Mouse (Mus musculus) testis, postnatal 14 days (tissue): ENCODE results near the gene Slc35b1.

Source experiments
- DNase-seq: peaks from one replicate; pipeline ENCODE4 v3.0.0; 2021; ENCODE audit warnings: low spot score

The Slc35b1 gene

GRCm38 (mm10) chr11:95384319-95384972, at the start of gene Slc35b1:
Gene Slc35b1 (plus strand): TSS chr11:95384692.
- DNase-seq: peak; percentile 96

DNA sequence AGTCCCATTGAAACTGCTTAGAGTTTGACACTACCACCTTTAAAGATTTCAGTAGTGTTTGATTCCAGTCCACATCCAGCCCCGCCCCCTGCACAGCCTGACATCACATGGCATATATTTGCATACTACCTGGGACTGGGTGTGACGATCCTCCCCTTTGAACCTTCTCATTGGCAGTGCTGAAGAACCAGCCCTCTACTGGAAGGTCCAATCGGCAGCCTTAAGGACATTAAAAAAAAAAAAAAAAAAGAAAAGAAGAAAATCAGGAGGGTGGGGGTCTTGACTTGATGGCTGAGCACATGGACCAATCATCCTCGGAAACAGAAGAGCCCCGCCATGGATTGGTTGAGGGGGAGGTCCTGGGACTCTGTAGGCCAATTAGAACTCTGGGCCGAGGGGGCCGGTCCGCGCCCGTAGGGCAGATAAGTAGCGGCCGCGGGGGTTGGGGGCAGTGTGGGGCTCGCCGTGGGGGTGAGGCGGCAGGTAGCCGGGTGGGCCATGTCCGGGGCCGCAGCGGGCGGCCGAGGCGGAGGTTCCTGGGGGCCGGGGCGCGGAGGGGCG, 47.8 kb upstream of the Slc35b1 start, which contains the start of gene Fam117a:
TSS of gene Fam117a (plus strand) at position 451 of the 561 bp plus-strand sequence.
- DNase-seq: peak; percentile 91

DNA sequence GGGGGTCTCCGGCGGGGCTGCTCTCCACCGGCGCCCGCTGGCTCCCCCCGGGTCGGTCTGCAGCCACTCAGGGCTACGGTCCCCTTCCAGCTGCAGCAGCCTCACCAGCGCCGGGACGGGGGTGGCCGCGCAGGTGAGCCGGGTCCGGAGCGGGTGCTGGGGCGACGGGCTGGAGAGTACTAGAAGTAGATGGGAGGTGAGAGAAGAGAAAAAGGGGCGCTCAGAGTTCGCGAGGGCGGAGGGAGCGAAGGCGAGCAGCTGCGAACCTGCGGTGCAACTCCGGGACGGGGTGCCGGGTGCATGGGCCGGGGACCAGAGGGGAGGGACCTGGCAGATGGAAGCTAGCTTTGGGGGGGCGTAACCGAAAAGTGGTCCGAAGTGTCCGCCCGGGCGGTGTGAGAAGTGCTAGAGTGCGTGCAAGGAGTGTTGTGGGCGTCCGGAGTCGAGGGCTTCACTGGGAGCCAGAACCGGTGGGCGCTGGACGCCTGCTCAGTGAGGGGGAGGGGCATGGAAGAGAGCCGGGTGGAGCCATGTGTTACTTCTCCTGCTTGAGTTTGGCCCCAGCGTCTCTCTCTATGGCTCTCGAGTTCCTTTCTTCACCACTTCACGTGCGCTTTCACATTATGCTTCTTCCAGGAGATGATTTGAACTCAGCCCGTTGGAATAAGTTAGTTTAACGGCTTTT, 47.2 kb upstream of the Slc35b1 start:
- DNase-seq: peak; percentile 70

- DNase-seq: no peak
Observed at GRCm38 (mm10) chr11:95337846-95338342, 46.6 kb upstream of the Slc35b1 start.

DNA sequence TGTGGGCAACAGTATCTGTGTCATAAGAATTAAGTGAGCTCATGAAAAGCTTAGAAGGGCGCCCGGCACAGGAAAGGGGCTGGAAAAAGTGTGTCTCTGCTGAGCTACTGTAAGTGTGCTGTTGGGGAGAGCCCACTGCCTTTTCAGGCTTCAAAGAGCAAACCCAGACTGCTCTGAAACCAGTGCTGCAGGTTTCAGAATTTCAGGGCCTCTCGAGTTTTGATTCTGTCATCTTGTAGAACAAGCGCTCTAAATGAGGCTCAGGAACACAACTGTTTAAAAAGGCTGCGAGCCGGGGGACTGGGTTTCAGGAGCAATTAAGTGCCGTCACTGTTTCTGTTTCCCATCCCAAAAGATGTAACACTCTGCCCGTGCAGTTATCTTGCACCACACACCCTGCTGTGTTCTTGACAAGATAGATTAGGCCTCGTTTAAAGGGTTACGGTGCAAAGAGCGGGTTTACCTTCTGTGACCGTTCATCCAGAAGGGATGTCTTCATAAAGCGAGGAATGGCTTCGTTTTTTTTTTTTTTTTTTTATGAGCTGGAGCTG, 44.9 kb upstream of the Slc35b1 start:
- no peak for DNase-seq

DNA sequence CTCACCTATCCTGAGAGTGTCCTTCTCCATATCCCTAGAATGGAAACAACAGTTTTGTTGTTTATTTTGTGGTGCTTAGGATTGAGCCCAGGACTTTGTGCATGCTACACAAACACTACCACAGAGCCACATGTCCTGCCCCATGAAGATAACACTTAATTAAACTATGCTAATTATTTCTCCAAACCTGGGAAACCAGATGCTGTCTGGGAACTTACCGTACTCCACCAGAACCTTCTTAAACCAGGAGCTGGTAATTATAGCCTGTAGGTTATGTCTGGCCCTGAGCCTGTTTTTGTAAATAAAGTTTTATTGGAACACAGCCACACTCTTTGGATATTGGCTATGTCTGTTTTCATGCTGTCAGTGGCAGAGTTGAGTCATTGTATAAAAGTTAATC, 44.2 kb upstream of the Slc35b1 start:
- DNase-seq: no peak

- no peak for DNase-seq
Observed at GRCm38 (mm10) chr11:95340664-95341063, 43.8 kb upstream of the Slc35b1 start.

DNA sequence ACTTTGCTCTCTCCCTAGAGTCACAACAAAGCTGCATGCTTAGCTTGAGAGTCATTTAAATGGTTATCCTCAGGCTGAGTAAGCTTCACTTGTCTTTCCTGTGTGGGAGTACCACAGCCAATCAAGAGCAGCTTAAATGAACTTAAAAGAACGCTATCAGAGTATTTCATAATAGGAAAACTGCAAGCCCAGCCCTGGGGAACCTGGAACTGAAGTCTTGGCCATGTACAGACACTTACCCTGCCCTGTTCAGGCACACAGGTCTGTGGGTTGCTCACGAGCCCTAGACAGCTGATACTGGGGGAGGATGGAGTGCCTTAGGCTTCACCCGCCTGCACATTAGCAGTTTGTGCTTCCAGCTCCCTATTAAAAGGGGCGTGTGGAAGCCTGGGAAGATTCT, 41.3 kb upstream of the Slc35b1 start:
- DNase-seq: no peak

GRCm38 (mm10) chr11:95344181-95344580, 40.3 kb upstream of the Slc35b1 start:
- no peak for DNase-seq

DNA sequence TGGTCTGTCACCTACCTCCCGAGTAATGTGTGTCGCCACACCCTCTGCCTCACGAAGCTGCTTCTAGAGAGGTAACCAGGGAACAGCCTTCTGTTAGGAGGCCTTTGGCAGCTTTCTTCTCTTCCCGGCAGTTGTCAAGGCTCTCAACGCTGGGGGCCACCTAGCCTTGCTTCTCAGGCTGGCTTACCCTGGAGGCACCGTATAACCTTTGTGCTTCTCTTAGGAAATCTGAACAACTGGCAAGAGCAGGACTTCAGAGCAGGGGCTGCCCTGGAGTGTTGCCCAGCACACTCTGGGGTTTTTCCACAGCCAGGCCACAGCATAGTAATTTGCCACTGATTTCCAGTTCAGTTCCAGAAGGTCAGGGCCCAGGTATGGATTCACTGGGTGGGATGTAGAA, 34.2 kb upstream of the Slc35b1 start:
- DNase-seq: no peak

GRCm38 (mm10) chr11:95350960-95351359, 33.5 kb upstream of the Slc35b1 start:
- no peak for DNase-seq

- DNase-seq: no peak
Observed at GRCm38 (mm10) chr11:95352686-95353085, 31.8 kb upstream of the Slc35b1 start.

DNA sequence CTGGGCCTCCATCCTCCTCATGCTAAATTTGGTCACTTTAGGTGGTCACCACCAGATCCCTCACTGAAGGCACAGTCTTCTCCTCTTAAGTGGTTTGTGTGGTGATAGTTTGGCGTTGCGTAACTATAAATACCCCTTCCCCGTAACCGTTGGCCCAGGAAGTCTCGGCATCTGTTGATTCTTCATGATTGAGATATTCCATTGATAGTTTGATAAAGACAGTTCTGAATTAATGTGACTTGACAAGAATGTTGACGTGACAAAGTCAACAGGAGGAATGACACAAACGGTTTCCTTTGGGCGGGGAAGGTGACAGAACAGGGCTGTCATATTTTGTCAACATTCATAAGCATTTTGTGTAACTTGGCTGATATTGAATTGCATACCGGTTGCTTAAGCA, 31.3 kb upstream of the Slc35b1 start:
- DNase-seq: no peak

DNA sequence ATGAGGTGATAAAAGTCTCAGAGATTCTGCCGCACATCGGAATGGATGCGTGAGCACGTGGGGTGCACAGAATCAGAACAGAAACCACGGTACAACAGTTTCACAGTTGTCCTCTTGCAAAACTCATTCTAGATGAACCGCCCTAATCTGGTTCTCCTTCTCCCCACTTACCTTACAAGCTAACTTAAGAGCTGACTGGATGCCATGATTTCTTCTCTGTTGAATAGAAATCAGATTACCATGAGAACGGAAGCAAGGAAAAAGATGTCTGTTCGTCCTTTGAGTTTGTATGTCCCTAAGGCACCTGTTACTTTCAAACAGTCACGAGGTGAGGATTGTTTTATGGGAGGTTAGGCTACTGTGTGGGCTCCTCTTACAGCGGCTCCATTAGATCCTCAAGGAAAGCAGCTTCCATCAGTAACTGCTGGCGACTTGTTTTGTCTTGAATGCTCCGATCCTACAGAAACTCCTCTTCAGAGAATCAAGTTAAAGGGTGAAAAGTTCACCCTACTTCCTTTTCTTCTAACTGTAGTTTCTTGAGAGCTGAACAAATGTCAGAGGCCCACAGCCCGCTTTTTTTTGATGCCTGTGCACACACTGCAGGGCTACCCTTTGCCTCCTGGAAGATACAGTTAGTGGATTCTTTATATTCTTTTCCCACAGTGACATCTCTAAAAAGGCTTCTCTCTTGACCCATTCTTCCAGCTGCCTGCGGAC, 30.1 kb upstream of the Slc35b1 start:
- DNase-seq: no peak

GRCm38 (mm10) chr11:95354945-95355660, 29.4 kb upstream of the Slc35b1 start:
- DNase-seq: no peak

DNA sequence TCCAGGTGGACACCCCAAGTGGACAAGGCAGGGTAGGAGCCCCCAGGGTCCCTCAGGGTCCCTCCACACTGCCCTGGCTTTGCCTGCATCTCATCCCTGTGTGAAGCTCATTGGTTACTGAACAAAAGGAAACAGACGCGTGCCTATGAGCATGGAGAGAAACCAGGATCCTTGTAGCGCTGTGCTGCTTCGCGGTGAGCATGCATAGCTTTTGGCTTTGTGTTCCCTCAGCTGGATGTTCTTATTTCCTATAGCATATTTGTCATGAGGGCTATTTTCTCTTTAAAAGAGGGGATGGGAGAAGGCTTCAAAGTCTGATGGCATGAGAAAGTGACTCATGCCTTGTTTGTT, 28.9 kb upstream of the Slc35b1 start:
- DNase-seq: no peak

- no peak for DNase-seq
Observed at GRCm38 (mm10) chr11:95356039-95356438, 28.5 kb upstream of the Slc35b1 start.

DNA sequence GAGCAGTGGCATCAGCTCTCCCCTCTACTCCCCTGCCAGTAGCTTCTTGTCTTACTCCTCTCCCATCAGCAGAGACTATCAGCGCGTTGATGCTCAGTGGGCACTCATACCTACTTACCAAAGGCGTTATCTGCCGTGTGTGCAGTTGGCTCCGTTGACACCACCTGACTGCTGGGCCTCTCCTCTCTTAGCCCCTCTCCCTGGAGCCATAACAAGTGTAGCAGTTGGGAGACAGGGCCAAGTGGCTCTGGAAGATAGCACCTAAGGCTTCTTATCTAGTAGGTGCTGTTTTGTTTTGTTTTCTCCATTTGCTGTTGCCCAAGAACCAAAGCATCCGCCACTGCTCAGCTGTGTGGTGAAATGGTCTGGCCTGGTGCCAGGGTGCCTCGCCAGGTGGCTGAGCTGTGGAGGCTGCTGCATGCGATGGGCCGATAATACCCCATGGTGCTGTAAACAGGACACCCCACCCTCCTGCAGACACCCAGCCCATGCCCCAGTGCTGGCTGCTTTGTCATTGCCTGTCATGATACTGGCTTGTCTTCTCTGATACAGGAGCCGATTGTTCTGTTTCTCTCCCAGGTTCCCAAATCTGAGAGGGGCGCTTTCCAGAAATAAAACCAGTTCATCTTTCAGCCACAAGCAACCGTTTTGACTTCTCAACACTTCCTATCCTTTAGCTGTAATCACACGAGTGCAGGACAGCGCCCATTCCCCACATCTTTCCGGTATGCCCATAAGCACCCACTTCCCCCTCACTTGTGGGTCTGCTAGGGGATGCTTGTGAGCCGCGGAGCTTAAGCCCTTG, 27.8 kb upstream of the Slc35b1 start:
- no peak for DNase-seq

- no peak for DNase-seq
Observed at GRCm38 (mm10) chr11:95358263-95358662, 26.2 kb upstream of the Slc35b1 start.

- no peak for DNase-seq
Observed at GRCm38 (mm10) chr11:95364388-95364787, 20.1 kb upstream of the Slc35b1 start.

- DNase-seq: peak; percentile 70
Observed at GRCm38 (mm10) chr11:95365596-95365995, 18.9 kb upstream of the Slc35b1 start.
